Mouse (Mus musculus) spleen, adult 2 months (tissue): ENCODE results near the gene Rassf5.

ENCODE experiments used
- CTCF ChIP-seq: fragments of 200-500 bp; IDR thresholded peaks from 2 replicates; pipeline ENCODE4 v1.5.1; 2011; ENCODE audit warnings: mild to moderate bottlenecking, inconsistent platforms; ENCODE audit not compliant: insufficient read depth, insufficient read length, insufficient replicate concordance; ENCODE audit errors: extremely low read depth
- POLR2A ChIP-seq: fragments of 200-500 bp; IDR thresholded peaks from 2 replicates; pipeline ENCODE4 v1.6.1; 2011; ENCODE audit warnings: low read depth, low read length, inconsistent platforms

DNA sequence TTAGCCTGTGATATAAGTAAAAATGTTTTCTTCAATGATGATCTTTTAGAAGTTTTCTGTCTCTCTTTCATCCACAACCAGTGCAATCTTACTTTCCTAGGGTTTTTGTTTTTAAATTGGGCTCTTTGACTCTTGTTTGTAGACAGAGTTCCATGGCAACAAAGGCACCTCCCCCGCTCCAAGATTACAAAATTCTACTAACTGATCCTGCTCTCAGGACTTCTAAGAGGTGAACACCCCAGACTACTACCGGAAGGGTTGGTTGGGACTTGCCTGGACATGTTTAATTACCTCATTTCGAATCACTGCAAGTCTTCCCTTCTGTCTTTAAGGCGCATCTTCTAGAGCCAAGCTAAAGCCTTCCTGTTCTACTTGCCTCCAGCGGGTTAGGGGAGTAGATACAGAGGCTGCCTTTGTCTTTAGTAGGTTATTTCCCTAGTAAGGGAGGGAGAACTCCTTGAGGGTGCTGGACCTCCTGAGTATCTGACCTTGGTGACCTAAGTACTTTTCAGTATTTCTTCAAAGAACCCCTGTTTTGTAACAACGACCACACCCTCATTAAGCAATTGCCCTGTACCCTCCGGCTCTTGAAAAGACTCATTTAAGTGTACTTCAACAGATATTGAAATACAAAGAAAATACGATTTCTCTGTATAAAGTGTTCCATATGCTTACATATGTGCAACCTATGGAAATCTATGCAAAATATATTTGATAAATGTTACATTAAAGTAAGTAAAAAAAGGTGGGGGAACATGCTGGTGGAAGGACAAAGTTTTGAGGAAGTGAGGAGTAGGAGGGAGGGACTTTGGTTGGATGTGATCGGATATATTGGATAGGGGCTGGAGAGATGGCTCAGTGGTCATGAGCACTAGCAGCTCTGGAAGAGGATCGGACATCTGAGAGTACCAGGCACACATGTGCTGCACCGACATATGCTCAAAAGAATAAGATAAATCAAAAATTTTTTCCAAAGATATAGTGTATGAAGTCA lies 105.7 kb downstream of the Rassf5 start:
- TF ChIP-seq CTCF (no peak), POLR2A (no peak)
